Mouse (Mus musculus): Measurements from ENCODE around the gene Ttc28.

DNA sequence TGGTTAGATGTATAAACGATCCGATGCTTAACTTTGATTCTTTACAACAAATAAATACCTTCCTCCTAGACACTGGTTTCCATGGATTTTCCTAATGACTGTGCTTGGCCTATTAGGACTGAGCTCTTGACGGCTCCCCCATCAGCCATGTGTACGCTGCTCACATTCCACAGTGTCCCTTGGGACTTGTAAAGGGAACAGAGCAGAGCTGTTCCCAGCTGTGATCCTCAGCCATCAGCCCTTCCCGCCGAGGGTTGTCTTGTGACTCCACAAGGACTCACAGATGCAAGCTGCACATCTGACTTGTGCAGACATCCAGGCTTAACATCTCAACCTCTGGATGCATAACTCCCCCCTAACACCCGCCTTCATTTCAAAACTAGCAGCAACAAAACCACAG, 275.0 kb downstream of the Ttc28 start:
- TF ChIP-seq CTCF (IDR thresholded peaks at IDR 0.05; ENCODE audit: borderline replicate concordance, control insufficient read depth, extremely low read depth, insufficient read depth, low read length, poor library complexity) (no peak), POLR2A (IDR thresholded peaks at IDR 0.05; ENCODE audit: control insufficient read depth, extremely low read depth, insufficient read depth, low read length, poor library complexity) (no peak)
